Mouse (Mus musculus) thymus, adult 2 months (tissue): ENCODE measurements around the gene Gm11541. TPM values are rescaled to one million over a fixed set of nuclear protein-coding genes. Genes with fewer than 3 reads are reported as not detected.
"Not testable (repeated sequence)": the region's sequence is repeated elsewhere in the genome, so short reads cannot be mapped to it uniquely, and the experiment has no call there.

Experiments
- DNase-seq: peaks from one replicate; pipeline ENCODE4 v3.0.0; 2021
- H3K27ac ChIP-seq: fragments of 200-500 bp; 2 replicates; pipeline ENCODE4 v1.5.1; 2012; ENCODE audit warnings: low read length, control low read depth; ENCODE audit not compliant: control insufficient read depth, insufficient read depth
- H3K27me3 ChIP-seq: fragments of 200-500 bp; 2 replicates; pipeline ENCODE4 v1.6.1; 2012; ENCODE audit warnings: mild to moderate bottlenecking, low read length, moderate library complexity, mixed read lengths; ENCODE audit not compliant: control insufficient read depth, insufficient read depth
- H3K36me3 ChIP-seq: fragments of 200-500 bp; 2 replicates; pipeline ENCODE4 v1.6.1; 2012; ENCODE audit warnings: mild to moderate bottlenecking, low read length, moderate library complexity; ENCODE audit not compliant: control insufficient read depth, insufficient read depth
- H3K4me1 ChIP-seq: fragments of 200-500 bp; replicated peaks from 2 replicates; pipeline ENCODE4 v1.6.1; 2012; ENCODE audit warnings: low read length; ENCODE audit not compliant: control insufficient read depth, insufficient read depth
- H3K4me3 ChIP-seq: fragments of 200-500 bp; 2 replicates; pipeline ENCODE4 v1.5.1; 2012; ENCODE audit warnings: mild to moderate bottlenecking, low read length, control low read depth, moderate library complexity; ENCODE audit not compliant: control insufficient read depth, insufficient read depth
- CTCF ChIP-seq: fragments of 200-500 bp; IDR thresholded peaks from 2 replicates; pipeline ENCODE4 v1.5.1; 2012; ENCODE audit warnings: mild to moderate bottlenecking, control low read depth, low read length, moderate library complexity, borderline replicate concordance; ENCODE audit not compliant: control insufficient read depth, poor library complexity, insufficient read depth; ENCODE audit errors: extremely low read depth
- POLR2A ChIP-seq: fragments of 200-500 bp; IDR thresholded peaks from 2 replicates; pipeline ENCODE4 v1.6.1; 2012; ENCODE audit warnings: mild to moderate bottlenecking, low read length, control low read depth, moderate library complexity; ENCODE audit not compliant: control insufficient read depth, poor library complexity, insufficient read depth; ENCODE audit errors: extremely low read depth
- WGBS: fragments of 180-500 bp; shearing (Covaris S2); methylation state at CpG from one replicate; pipeline ENCODE4 v1.1.7; 2018; 5-methylcytosine and 5-hydroxymethylcytosine counted together
- polyA plus RNA-seq: library from polyadenylated mRNA; depleted of rRNA; stranded (reverse); fragments of >200 nt; gene quantifications from 2 replicates; pipeline ENCODE4 v1.2.3, GENCODE M21; 2012; rRNA removed

Gene Gm11541
- polyA plus RNA-seq, 1 experiment = not detected

GRCm38 (mm10) chr11:94661344-94661743 lies 43.0 kb downstream of the Gm11541 start:
- Histone ChIP-seq H3K27ac (no peak overlapping the region; the same call in 1 of the 2 replicates), H3K27me3 (no peaks in the 10 kb centered on the region), H3K4me1 (no peaks in the 10 kb centered on the region), H3K4me3 (no peak overlapping the region), H3K36me3 (peaks cover 43% of the 10 kb centered on the region)
- WGBS = 94% methylated on average over 1 of the region's 1 CpGs
- TF ChIP-seq CTCF = no peak
- no peak for TF ChIP-seq POLR2A
- DNase-seq = no peak

- Histone ChIP-seq H3K27me3 (no peaks in the 10 kb centered on the region), H3K4me3 (peak within 1 kb of the TSS; percentile 83), H3K4me1 (peaks cover 2% of the 10 kb centered on the region; the same call in 1 of the 2 replicates), H3K27ac (peak within 1 kb of the TSS; percentile 68), H3K36me3 (peaks cover 8% of the 10 kb centered on the region)
- WGBS = under 1% methylated on average over 32 of the region's 32 CpGs
- peak; percentile 89 for DNase-seq
- TF ChIP-seq POLR2A (peak; percentile 60), CTCF (peak; percentile 50; the same call in 1 of the 2 replicates)
Measured at GRCm38 (mm10) chr11:94653663-94654436, 50.4 kb downstream of the Gm11541 start, which contains the start of the genes Mrpl27 and Eme1. TSS of gene Mrpl27 (plus strand) at chr11:94653767. TSS of gene Eme1 (minus strand) at chr11:94653964.

- no peak overlapping the region for H3K27ac ChIP-seq
- no peak overlapping the region for H3K4me3 ChIP-seq
- no peaks in the 10 kb centered on the region for H3K27me3 ChIP-seq
- peaks cover 2% of the 10 kb centered on the region; the same call in 1 of the 2 replicates for H3K4me1 ChIP-seq
- no peak for TF ChIP-seq CTCF
- TF ChIP-seq POLR2A = no peak
- WGBS = 61% methylated on average over 8 of the region's 8 CpGs
- peaks cover under 1% of the 10 kb centered on the region for H3K36me3 ChIP-seq
- DNase-seq = no peak
Measured at GRCm38 (mm10) chr11:94652973-94653372, 51.3 kb downstream of the Gm11541 start.

GRCm38 (mm10) chr11:94651241-94651640 lies 53.1 kb downstream of the Gm11541 start:
- not testable (repeated sequence) for H3K27me3 ChIP-seq, H3K36me3 ChIP-seq, DNase-seq, H3K4me1 ChIP-seq, H3K4me3 ChIP-seq, H3K27ac ChIP-seq
- WGBS = 97% methylated on average over 5 of the region's 7 CpGs

- H3K36me3 ChIP-seq = peaks cover 41% of the 10 kb centered on the region
- H3K4me1 ChIP-seq = no peaks in the 10 kb centered on the region
- no peak overlapping the region for H3K4me3 ChIP-seq
- H3K27me3 ChIP-seq = no peaks in the 10 kb centered on the region
- 99% methylated on average over 4 of the region's 4 CpGs for WGBS
- H3K27ac ChIP-seq = no peak overlapping the region
- no peak for DNase-seq
- TF ChIP-seq POLR2A = no peak
- no peak for TF ChIP-seq CTCF
Measured at GRCm38 (mm10) chr11:94646457-94646856, 57.8 kb downstream of the Gm11541 start.

Other genes with a start within 250 kb of the Gm11541 start
- gene Cacna1g, start 230.3 kb downstream of the Gm11541 start, polyA plus RNA-seq = 2.3 and 6.5 TPM in 2 replicates
- gene Spata20, start 218.3 kb downstream of the Gm11541 start, polyA plus RNA-seq = 0.04 and 0.39 TPM in 2 replicates
- gene Epn3, start 204.5 kb downstream of the Gm11541 start, polyA plus RNA-seq = 1.8 and 3.3 TPM in 2 replicates
- gene Mycbpap, start 182.8 kb downstream of the Gm11541 start, polyA plus RNA-seq = 0.13 and 0.19 TPM in 2 replicates
- gene Rsad1, start 155.2 kb downstream of the Gm11541 start, polyA plus RNA-seq = 5.4 and 6.8 TPM in 2 replicates
- 0.59 TPM in 2 replicates for gene Chad, start 139.5 kb downstream of the Gm11541 start, polyA plus RNA-seq
- gene Acsf2, start 102.6 kb downstream of the Gm11541 start, polyA plus RNA-seq = 15.8 and 24.6 TPM in 2 replicates
- gene Lrrc59, start 74.7 kb downstream of the Gm11541 start, polyA plus RNA-seq = 62.3 and 68.2 TPM in 2 replicates
- gene Mrpl27, start 50.7 kb downstream of the Gm11541 start, polyA plus RNA-seq = 33.9 and 34.7 TPM in 2 replicates
- gene Eme1, start 50.5 kb downstream of the Gm11541 start, polyA plus RNA-seq = 8.9 and 12.8 TPM in 2 replicates
- 81.9 and 95.3 TPM in 2 replicates for gene Xylt2, start 27.0 kb downstream of the Gm11541 start, polyA plus RNA-seq
- not detected in 2 replicates for gene Cdc34b, start 37.3 kb upstream of the Gm11541 start, polyA plus RNA-seq
- gene Tmem92, start 78.2 kb upstream of the Gm11541 start, polyA plus RNA-seq = 0.32 and 0.42 TPM in 2 replicates
- gene Col1a1, start 231.7 kb upstream of the Gm11541 start, polyA plus RNA-seq = 11.9 and 18.7 TPM in 2 replicates